Mouse (Mus musculus) lung, postnatal 10 days (tissue): ENCODE measurements around the gene Pak4.
"Not testable (repeated sequence)": the region's sequence is repeated elsewhere in the genome, so short reads cannot be mapped to it uniquely, and the experiment has no call there.

ENCODE experiments used
- DNase-seq: peaks from one replicate; pipeline ENCODE4 v3.0.0; 2021

The Pak4 gene

GRCm38 (mm10) chr7:28558486-28558885 is 39.5 kb downstream of the Pak4 start:
- peak; percentile 89 for DNase-seq

GRCm38 (mm10) chr7:28557708-28558107 is 40.3 kb downstream of the Pak4 start:
- no peak for DNase-seq

GRCm38 (mm10) chr7:28557069-28557468 is 40.9 kb downstream of the Pak4 start:
- no peak for DNase-seq

GRCm38 (mm10) chr7:28555939-28556535 is 41.9 kb downstream of the Pak4 start:
- no peak for DNase-seq

DNA sequence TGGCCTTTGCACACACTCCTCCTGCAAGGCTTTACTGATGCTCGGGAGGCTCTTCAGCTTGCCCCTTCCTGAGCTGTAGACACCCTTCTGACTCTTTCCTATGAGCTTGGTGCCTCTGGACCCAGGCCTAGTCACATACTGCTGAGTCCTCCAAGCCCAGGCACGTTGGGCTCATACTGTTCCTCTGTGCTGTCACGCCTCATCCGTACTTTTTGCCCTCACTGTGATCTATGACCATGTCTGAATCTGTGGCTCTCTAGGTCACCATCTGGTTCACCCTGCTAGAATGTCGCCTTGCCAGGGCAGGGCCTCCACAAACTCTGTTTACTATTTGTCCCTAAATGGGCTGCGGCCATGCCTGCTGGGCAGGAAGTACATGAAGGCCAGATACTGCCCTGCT is 44.9 kb downstream of the Pak4 start:
- DNase-seq = no peak

- no peak for DNase-seq
Measured at GRCm38 (mm10) chr7:28547628-28548027, 50.4 kb downstream of the Pak4 start.

DNA sequence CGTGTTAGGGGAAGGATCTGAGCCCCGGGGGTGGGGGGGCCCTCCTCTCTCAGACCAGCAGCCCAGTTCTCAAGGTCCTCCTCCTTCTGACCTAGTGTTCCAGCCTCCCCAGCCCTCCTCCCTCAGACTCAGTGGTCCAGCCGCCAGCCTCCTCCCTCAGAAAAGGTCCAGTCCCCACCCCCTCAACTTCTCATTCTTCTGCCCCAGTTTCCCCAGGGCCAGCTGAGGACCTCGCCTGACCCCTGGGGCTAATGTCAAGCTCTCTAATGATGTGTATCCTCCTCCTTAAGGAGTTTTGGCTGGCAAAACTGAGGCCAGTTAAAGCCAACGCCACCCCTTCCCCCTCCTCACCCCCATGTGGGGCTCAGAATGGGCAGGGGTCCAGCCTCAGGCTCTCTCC is 50.8 kb downstream of the Pak4 start, which contains the start of gene Nccrp1:
Nccrp1 (minus strand) TSS at position 101 of the 400 bp plus-strand sequence.
- DNase-seq = no peak

- DNase-seq = no peak
Measured at GRCm38 (mm10) chr7:28546649-28547048, 51.3 kb downstream of the Pak4 start.

GRCm38 (mm10) chr7:28545891-28546210 is 52.1 kb downstream of the Pak4 start:
- no peak for DNase-seq

DNA sequence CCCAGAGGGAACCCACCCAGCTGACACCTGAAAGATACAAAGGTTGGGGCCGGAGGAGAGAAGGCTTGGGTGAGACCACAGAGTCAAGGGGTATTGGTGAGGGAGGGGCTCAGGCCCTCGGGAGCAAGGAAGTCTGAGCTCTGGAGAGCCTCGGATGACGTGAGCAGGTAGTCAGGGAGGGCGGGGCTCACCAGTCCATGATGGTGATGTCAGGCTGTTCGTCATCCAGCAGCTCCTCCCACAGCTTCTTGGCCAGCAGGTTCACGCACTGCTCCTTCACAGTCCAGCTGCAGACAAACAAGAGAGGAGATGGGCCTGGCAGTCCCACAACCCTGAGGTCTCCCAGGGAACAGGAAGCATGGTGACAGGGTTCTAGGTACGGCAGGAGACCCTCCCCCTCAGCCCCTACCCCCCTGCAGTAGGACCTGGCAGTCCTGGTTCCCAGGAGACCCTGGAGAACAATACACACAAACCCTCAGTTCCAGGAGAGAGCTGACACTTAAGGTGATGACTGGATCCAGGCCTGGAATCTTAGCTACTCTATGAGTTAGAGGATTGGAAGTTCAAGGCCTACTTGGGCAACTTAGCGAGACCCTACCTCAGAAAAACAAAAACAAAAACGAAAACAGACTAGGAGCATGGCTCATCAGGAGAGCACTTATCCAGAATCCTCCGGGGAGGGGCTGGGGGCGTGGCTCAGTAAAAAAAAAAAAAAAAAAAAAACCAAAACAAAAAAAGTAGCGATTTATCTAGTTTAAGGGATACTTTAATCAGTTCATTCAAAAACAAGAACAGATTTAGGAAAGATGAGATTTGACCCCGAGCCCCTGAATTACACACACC is 52.7 kb downstream of the Pak4 start:
- peak; percentile 39 for DNase-seq

GRCm38 (mm10) chr7:28544051-28544601 is 53.9 kb downstream of the Pak4 start:
- no peak for DNase-seq

DNA sequence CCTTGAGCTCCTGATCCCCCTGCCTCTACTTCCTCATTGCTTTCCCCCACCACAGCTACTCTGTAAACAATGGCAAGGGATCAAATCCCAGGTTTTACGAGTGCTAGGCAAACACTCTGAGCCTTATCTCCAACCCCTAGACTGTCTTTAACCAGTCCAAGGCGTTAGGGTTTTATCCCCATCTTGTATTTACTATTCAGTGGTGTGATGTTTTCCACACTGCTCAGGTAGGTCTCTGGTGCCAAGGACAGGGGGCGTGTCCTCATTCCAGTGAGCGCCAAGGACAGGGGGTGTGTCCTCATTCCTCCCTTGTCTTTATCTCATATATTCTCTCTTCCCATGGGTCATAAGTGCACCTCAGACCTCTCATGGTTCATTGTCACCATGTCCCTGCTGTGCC is 57.5 kb downstream of the Pak4 start, which contains the start of gene Sycn:
Sycn (plus strand) TSS at position 360 of the 400 bp plus-strand sequence.
- no peak for DNase-seq

DNA sequence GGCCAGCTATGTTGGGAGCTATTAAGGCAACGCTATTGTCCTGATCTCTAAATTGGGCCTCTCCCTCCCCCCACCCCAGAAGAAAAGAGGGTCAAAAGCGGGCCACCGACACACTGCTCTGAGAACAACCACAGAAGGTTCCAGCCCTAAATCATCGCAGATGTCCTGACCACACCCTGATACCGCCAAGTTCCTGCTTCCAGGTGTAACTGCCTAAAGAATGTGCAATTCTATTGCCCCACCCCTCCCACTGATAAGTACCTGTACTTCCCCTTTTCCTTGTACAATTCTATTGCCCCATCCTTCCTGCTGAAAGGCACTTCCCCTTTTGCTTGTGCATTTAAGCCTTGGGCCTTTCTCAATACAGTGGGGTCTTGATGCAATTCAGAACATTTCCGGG is 59.1 kb downstream of the Pak4 start:
- DNase-seq = not testable (repeated sequence)

GRCm38 (mm10) chr7:28532005-28532404 is 66.0 kb downstream of the Pak4 start:
- DNase-seq = peak; percentile 33

DNA sequence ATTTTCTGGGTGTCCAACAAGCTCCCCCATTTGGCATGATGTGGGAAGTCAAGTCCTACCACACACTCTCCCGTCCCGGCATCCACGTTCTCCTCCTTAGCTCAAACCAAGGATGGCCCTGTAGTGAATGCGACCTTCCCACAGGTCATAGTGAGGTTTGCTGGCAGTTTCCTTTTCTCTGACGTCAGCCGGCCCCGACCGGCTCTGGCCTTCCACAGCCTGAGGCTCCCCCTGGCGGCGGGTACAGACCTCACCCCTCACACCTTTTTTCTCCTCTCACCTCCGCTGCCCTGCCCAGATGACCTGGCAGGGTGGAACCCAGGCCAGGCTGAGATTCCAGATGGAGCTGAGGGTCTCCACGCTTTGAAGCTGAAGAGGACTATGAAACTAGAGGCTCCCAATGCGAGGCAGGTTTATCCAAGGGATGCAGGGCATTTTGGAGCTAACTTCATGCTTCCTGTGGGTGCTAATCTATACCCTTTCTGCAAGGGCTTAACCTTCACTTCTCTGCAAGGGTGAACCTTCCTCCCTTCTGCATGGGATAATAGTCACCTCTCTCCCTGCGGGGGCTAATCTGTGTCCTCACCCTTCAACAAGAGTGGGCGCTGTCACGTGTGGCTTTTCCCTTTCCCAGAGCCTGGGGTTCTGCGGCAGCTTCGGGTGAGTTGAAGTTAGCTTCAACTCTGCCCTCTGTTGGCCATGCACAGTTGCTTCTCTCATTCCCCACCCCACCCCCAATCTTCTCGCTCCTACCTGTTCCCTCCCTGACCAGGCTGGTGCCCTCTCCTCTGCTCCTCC is 69.9 kb downstream of the Pak4 start:
- DNase-seq = peak; percentile 90

- not testable (repeated sequence) for DNase-seq
Measured at GRCm38 (mm10) chr7:28522536-28522935, 75.4 kb downstream of the Pak4 start, which contains the start of gene Ifnl3. Ifnl3 (plus strand) TSS chr7:28522836.

DNA sequence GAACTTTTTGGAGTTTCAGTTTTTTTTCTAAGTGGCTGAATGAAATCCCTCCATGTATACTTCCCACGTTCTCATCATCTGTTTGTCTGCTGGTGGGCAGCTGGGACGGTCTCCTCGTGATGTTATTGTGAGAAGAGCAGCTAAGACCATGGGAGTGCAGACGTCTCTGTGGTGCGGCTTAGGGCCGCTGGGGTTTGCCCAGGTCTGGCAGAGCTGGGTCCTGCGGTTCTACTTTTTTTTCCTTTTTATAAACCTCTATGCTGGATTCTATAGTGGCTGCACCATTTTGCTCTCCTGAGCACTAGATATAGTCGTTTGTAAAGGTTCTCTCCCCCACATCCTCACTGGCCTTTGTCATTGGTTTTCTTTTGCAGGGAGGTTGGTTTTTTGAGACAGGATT is 86.5 kb downstream of the Pak4 start:
- DNase-seq = no peak

DNA sequence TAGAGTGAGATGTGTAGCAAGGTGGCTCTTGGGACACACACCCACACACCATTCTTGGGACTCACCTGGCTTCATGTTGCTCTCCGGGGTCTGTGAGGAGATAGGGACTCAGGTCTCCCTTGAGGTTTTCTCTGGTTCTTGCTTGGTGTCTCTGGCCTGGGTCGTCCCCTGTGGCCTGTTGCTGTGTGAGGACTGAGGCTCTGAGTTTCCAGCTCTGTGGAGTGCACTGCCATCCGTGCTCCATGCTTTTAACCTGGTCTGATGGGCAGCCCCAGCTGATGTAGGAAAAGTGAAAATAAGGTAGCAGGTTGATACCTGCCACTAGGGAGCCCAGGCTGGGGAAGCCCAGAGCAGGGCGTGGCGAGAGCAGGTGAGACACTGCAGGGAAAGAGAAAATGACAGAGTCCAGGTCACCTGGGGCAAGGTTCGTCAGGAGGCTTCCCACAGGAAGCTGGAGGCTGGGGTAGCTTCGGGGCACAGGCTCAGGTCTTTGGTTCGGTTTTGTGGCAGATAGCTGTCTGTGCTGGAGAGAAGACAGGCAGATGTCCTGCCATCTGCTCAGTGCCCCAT is 87.5 kb downstream of the Pak4 start, which contains the start of gene Ifnl2:
Ifnl2 (minus strand) TSS at position 51 of the 570 bp plus-strand sequence.
- not testable (repeated sequence) for DNase-seq

DNA sequence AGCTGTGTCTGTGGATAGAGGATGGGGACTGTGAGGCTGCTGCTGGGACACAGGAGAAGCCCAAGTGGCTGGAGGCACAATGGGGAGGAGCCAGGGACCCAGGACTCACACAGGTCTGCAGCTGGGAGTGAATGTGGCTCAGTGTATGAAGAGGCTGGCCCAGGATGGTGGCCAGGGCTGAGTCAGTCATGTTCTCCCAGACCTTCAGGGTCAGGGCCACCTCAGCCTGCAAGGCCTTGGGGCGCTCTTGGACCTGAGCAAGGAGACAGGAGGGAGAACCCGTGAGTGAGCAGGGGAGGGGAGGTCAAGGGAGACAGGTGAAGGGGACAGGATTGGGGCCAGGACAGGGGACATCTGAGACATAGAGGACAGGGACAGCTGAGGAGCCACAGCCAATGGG is 88.9 kb downstream of the Pak4 start:
- DNase-seq = not testable (repeated sequence)
